Mouse (Mus musculus) bone marrow, adult 2 months (tissue): ENCODE measurements at regions not wholly inside any gene's neighbourhood (a gene's known extent, or its start where the extent isn't known, plus 50 kb on each side); places are given as distances from the start of the nearest gene placed in this dataset.

Experiments
- CTCF ChIP-seq: fragments of 200-500 bp; IDR thresholded peaks from 2 replicates; pipeline ENCODE4 v1.5.1; 2011; ENCODE audit warnings: low read length, control low read depth; ENCODE audit not compliant: control insufficient read depth, insufficient read depth
- POLR2A ChIP-seq: fragments of 200-500 bp; IDR thresholded peaks from 2 replicates; pipeline ENCODE4 v1.6.1; 2011; ENCODE audit warnings: low read depth, mild to moderate bottlenecking, control low read depth, low read length, borderline replicate concordance; ENCODE audit not compliant: control insufficient read depth

DNA sequence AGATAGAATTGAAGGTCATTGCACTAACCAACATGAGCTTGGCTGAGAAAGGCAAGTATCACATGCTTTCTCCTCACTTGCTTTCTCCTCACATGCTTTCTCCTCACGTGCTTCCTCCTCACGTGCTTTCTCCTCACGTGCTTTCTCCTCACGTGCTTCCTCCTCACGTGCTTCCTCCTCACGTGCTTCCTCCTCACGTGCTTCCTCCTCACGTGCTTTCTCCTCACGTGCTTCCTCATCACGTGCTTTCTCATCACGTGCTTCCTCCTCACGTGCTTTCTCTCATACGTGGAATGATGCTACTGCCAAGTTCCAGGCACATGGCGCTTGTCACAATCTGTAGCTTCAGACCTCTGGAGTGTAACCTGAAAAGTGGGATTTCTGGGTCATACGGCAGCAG lies 235.2 kb downstream of the Diras2 start:
- no peak for TF ChIP-seq CTCF
- no peak for TF ChIP-seq POLR2A
